Mouse (Mus musculus): ENCODE data around the gene Gm11985. TPM values are rescaled to one million over a fixed set of nuclear protein-coding genes. Genes with fewer than 3 reads are reported as not detected.
"Not testable (repeated sequence)": the region's sequence is repeated elsewhere in the genome, so short reads cannot be mapped to it uniquely, and the experiment has no call there.

Gm11985 gene
- polyA plus RNA-seq, 1 experiment, result 0.10 TPM

GRCm38 (mm10) chr11:7230000-7230399, 41.6 kb upstream of the Gm11985 start:
- no peaks in the 10 kb centered on the region for H3K27me3 ChIP-seq (ENCODE audit: control insufficient read depth, insufficient read depth, low read length)
- no peaks in the 10 kb centered on the region for H3K36me3 ChIP-seq (ENCODE audit: control insufficient read depth, insufficient read depth, low read length)
- TF ChIP-seq POLR2A (IDR thresholded peaks at IDR 0.05; ENCODE audit: control insufficient read depth, low read depth, low read length), result no peak
- TF ChIP-seq CTCF (IDR thresholded peaks at IDR 0.05; ENCODE audit: control insufficient read depth, insufficient read depth, insufficient replicate concordance, low read depth, low read length), result no peak
- no peak overlapping the region for H3K4me3 ChIP-seq (ENCODE audit: control insufficient read depth, low read depth, low read length)
- peak overlapping the region; percentile 51 for H3K27ac ChIP-seq (ENCODE audit: control insufficient read depth, insufficient read depth, low read depth, low read length)
- H3K4me1 ChIP-seq (ENCODE audit: control insufficient read depth, insufficient read depth, low read length), result peaks cover 3% of the 10 kb centered on the region; the same call in 1 of the 2 replicates

GRCm38 (mm10) chr11:7228107-7228506, 39.7 kb upstream of the Gm11985 start:
- TF ChIP-seq POLR2A (IDR thresholded peaks at IDR 0.05; ENCODE audit: control insufficient read depth, low read depth, low read length) (no peak), CTCF (IDR thresholded peaks at IDR 0.05; ENCODE audit: control insufficient read depth, insufficient read depth, insufficient replicate concordance, low read depth, low read length) (no peak)

GRCm38 (mm10) chr11:7226810-7227550, 38.6 kb upstream of the Gm11985 start:
- Histone ChIP-seq H3K27me3 (ENCODE audit: control insufficient read depth, insufficient read depth, low read length) (no peaks in the 10 kb centered on the region), H3K27ac (ENCODE audit: control insufficient read depth, insufficient read depth, low read depth, low read length) (no peak overlapping the region), H3K4me3 (ENCODE audit: control insufficient read depth, low read depth, low read length) (no peak overlapping the region), H3K4me1 (ENCODE audit: control insufficient read depth, insufficient read depth, low read length) (peaks cover 3% of the 10 kb centered on the region; the same call in 1 of the 2 replicates), H3K36me3 (ENCODE audit: control insufficient read depth, insufficient read depth, low read length) (no peaks in the 10 kb centered on the region)
- no peak for TF ChIP-seq CTCF (IDR thresholded peaks at IDR 0.05; ENCODE audit: control insufficient read depth, insufficient read depth, insufficient replicate concordance, low read depth, low read length)
- no peak for TF ChIP-seq POLR2A (IDR thresholded peaks at IDR 0.05; ENCODE audit: control insufficient read depth, low read depth, low read length)

More at GRCm38 (mm10) chr11:7228107-7228506, 39.7 kb upstream of the Gm11985 start:
- Histone ChIP-seq H3K27ac (ENCODE audit: control insufficient read depth, insufficient read depth, low read depth, low read length) (no peak overlapping the region), H3K27me3 (ENCODE audit: control insufficient read depth, insufficient read depth, low read length) (no peaks in the 10 kb centered on the region), H3K4me1 (ENCODE audit: control insufficient read depth, insufficient read depth, low read length) (peaks cover 3% of the 10 kb centered on the region; the same call in 1 of the 2 replicates), H3K4me3 (ENCODE audit: control insufficient read depth, low read depth, low read length) (no peak overlapping the region), H3K36me3 (ENCODE audit: control insufficient read depth, insufficient read depth, low read length) (no peaks in the 10 kb centered on the region)

DNA sequence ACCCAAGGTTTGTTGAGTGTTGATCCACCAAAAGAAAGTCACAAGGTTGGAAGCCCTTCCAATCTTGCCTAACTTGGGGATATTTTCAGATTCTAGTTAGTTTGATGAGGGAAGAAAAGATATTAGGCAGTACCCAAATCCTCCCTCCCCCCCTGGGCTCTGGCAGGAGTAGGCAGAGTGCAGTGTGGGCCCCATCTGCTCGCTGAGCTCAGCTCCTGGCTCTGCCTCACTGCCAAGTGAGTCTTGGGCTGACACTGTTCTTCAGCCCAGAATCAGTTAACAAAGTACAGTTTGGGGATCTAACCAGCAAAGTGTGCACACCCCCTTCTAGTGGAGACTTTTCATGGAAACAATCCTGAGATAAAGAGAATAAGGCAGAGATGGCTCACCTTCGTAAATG, 37.8 kb upstream of the Gm11985 start:
- peaks cover 3% of the 10 kb centered on the region; the same call in 1 of the 2 replicates for H3K4me1 ChIP-seq (ENCODE audit: control insufficient read depth, insufficient read depth, low read length)
- no peak overlapping the region for H3K4me3 ChIP-seq (ENCODE audit: control insufficient read depth, low read depth, low read length)
- TF ChIP-seq POLR2A (IDR thresholded peaks at IDR 0.05; ENCODE audit: control insufficient read depth, low read depth, low read length) (no peak), CTCF (IDR thresholded peaks at IDR 0.05; ENCODE audit: control insufficient read depth, insufficient read depth, insufficient replicate concordance, low read depth, low read length) (no peak)
- no peak overlapping the region for H3K27ac ChIP-seq (ENCODE audit: control insufficient read depth, insufficient read depth, low read depth, low read length)
- no peaks in the 10 kb centered on the region for H3K36me3 ChIP-seq (ENCODE audit: control insufficient read depth, insufficient read depth, low read length)
- no peaks in the 10 kb centered on the region for H3K27me3 ChIP-seq (ENCODE audit: control insufficient read depth, insufficient read depth, low read length)

- not testable (repeated sequence) for H3K36me3 ChIP-seq (ENCODE audit: control insufficient read depth, insufficient read depth, low read length); H3K27me3 ChIP-seq (ENCODE audit: control insufficient read depth, insufficient read depth, low read length); H3K4me1 ChIP-seq (ENCODE audit: control insufficient read depth, insufficient read depth, low read length); H3K4me3 ChIP-seq (ENCODE audit: control insufficient read depth, low read depth, low read length); H3K27ac ChIP-seq (ENCODE audit: control insufficient read depth, insufficient read depth, low read depth, low read length)
- peak; percentile 40; the same call in 1 of the 2 replicates for TF ChIP-seq CTCF (IDR thresholded peaks at IDR 0.05; ENCODE audit: control insufficient read depth, insufficient read depth, insufficient replicate concordance, low read depth, low read length)
Measured at GRCm38 (mm10) chr11:7221826-7222225, 33.5 kb upstream of the Gm11985 start.

GRCm38 (mm10) chr11:7215703-7216102, 27.3 kb upstream of the Gm11985 start:
- TF ChIP-seq CTCF (IDR thresholded peaks at IDR 0.05; ENCODE audit: control insufficient read depth, insufficient read depth, insufficient replicate concordance, low read depth, low read length) (peak; percentile 47; the same call in 1 of the 2 replicates), POLR2A (IDR thresholded peaks at IDR 0.05; ENCODE audit: control insufficient read depth, low read depth, low read length) (no peak)
- H3K4me1 ChIP-seq (ENCODE audit: control insufficient read depth, insufficient read depth, low read length), result peaks cover 9% of the 10 kb centered on the region
- H3K27ac ChIP-seq (ENCODE audit: control insufficient read depth, insufficient read depth, low read depth, low read length), result no peak overlapping the region
- no peak overlapping the region for H3K4me3 ChIP-seq (ENCODE audit: control insufficient read depth, low read depth, low read length)
- no peaks in the 10 kb centered on the region for H3K36me3 ChIP-seq (ENCODE audit: control insufficient read depth, insufficient read depth, low read length)
- H3K27me3 ChIP-seq (ENCODE audit: control insufficient read depth, insufficient read depth, low read length), result no peaks in the 10 kb centered on the region

DNA sequence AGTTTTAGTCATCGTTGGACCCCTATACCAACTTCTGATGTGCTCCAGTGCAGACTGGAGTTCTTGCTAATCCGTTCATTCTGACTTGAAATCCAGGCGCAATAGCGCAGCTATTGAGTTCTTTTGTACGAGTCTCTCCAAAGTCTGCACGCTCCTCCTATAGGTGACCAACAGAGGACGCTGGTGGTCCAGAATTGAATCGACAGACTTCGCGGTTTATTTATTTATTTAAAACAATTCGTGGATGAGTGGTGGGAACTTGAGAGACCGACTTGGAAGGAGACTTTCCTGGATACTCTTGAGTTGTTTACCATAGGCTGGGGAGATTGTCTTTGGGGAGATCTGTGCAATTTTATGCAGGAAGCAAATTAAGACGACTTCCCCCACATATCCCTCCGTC, 26.4 kb upstream of the Gm11985 start:
- H3K36me3 ChIP-seq (ENCODE audit: control insufficient read depth, insufficient read depth, low read length), result no peaks in the 10 kb centered on the region
- no peak for TF ChIP-seq POLR2A (IDR thresholded peaks at IDR 0.05; ENCODE audit: control insufficient read depth, low read depth, low read length)
- no peaks in the 10 kb centered on the region for H3K27me3 ChIP-seq (ENCODE audit: control insufficient read depth, insufficient read depth, low read length)
- H3K4me3 ChIP-seq (ENCODE audit: control insufficient read depth, low read depth, low read length), result no peak overlapping the region
- H3K4me1 ChIP-seq (ENCODE audit: control insufficient read depth, insufficient read depth, low read length), result peaks cover 9% of the 10 kb centered on the region
- no peak overlapping the region for H3K27ac ChIP-seq (ENCODE audit: control insufficient read depth, insufficient read depth, low read depth, low read length)
